Mouse (Mus musculus): ENCODE results near the gene Kctd7. TPM values are rescaled to one million over a fixed set of nuclear protein-coding genes. Genes with fewer than 3 reads are reported as not detected.

Kctd7 gene
- 8.3 TPM for polyA plus RNA-seq (2015; fragmentation: Illumina TruSeq; extraction: RNeasy Lipid Tissue Mini Kit (QIAGEN cat#74804); ENCODE audit: low read depth, low replicate concordance)

DNA sequence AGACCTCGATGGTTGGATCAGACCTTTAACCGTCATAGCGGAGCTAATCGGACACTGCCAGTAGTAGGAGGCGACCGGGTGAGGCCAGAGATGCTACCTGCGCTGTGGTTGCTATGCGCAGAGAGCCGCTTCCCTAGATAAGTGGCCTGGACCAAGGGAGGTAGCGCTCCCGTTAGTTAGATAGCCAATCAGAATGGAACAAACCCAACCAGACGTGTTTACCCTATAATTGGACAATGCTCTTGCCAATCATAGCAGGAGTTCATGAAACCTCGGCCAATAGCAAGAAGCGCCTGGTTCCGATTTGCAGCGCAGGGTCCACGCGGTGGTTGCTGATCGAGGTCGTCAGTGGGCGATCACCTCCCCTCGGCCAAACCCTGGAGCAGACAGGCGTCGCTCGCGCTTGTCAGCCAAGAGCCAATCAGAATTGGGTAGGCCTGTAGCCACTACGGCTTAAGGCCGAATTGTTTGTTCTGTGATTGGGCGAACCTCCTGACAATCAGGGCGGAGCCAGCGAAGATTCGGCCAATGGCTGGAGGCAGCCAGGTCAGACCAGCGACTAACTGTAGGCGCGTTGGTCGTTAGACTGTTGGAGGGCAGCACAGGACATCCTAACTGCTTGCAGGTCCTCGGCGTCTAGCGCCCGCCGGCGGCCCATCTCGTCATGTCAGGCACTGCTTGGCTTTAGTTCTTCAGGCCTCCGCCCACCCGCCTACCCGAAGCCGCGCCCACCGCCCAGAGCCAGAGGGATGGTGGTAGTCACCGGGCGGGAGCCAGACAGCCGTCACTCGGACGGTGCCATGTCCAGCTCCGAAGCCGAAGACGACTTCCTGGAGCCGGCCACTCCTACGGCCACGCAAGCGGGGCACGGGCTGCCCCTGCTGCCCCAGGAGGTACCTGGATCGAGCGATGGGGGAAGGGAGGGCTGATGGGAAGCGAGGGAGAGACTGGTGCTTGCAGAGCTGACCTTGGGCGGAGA lies at the start of gene Kctd7:
Gene Kctd7, plus strand, starts transcription at position 528 of the 979 bp plus-strand sequence.

DNA sequence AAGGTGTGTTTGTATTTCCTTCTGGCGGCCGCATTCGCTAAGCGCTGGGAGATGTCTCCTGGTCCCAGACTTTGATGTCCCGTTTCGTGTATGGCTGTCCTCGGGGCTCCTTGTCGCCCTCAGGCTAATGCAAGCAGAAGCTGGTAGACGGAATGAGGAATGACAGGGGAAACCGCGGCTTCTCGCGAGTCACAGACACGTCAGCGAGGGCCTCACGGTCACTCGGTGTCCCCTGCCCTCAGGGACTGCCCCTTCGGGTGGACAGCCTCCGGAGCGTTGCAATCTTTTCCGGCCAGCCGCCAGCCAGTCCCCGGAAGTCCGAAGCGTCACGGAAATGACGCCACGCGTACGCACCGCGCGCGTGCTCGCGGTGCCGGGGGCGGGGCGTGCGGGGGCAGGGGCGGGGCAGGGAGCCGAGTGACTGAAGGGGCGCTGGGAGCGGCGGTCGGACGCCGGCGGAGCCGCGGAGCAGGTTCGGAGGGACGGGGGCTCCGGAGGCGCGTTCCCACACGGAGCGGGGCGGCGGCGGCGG lies 26.8 kb downstream of the Kctd7 start, which contains the start of gene Rabgef1:
Gene Rabgef1, plus strand, starts transcription at position 376 of the 532 bp plus-strand sequence.

Other genes starting within 250 kb of the Kctd7 start
- 7.1 TPM for gene Zbed5, start 249.1 kb upstream of the Kctd7 start, polyA plus RNA-seq (2015; fragmentation: Illumina TruSeq; extraction: RNeasy Lipid Tissue Mini Kit (QIAGEN cat#74804); ENCODE audit: low read depth, low replicate concordance)
- 22.4 TPM for gene Phkg1, start 246.3 kb upstream of the Kctd7 start, polyA plus RNA-seq (2015; fragmentation: Illumina TruSeq; extraction: RNeasy Lipid Tissue Mini Kit (QIAGEN cat#74804); ENCODE audit: low read depth, low replicate concordance)
- 1.6 TPM for gene Nupr1l, start 236.3 kb upstream of the Kctd7 start, polyA plus RNA-seq (2015; fragmentation: Illumina TruSeq; extraction: RNeasy Lipid Tissue Mini Kit (QIAGEN cat#74804); ENCODE audit: low read depth, low replicate concordance)
- gene Vkorc1l1, start 202.9 kb upstream of the Kctd7 start, polyA plus RNA-seq (2015; fragmentation: Illumina TruSeq; extraction: RNeasy Lipid Tissue Mini Kit (QIAGEN cat#74804); ENCODE audit: low read depth, low replicate concordance), result 47.3 TPM
- gene Gusb, start 141.8 kb upstream of the Kctd7 start, polyA plus RNA-seq (2015; fragmentation: Illumina TruSeq; extraction: RNeasy Lipid Tissue Mini Kit (QIAGEN cat#74804); ENCODE audit: low read depth, low replicate concordance), result 19.3 TPM
- gene Asl, start 115.6 kb upstream of the Kctd7 start, polyA plus RNA-seq (2015; fragmentation: Illumina TruSeq; extraction: RNeasy Lipid Tissue Mini Kit (QIAGEN cat#74804); ENCODE audit: low read depth, low replicate concordance), result 20.2 TPM
- 56.4 TPM for gene Crcp, start 115.6 kb upstream of the Kctd7 start, polyA plus RNA-seq (2015; fragmentation: Illumina TruSeq; extraction: RNeasy Lipid Tissue Mini Kit (QIAGEN cat#74804); ENCODE audit: low read depth, low replicate concordance)
- 40.9 TPM for gene Tpst1, start 71.5 kb upstream of the Kctd7 start, polyA plus RNA-seq (2015; fragmentation: Illumina TruSeq; extraction: RNeasy Lipid Tissue Mini Kit (QIAGEN cat#74804); ENCODE audit: low read depth, low replicate concordance)
- 48.7 TPM for gene Rabgef1, start 26.9 kb downstream of the Kctd7 start, polyA plus RNA-seq (2015; fragmentation: Illumina TruSeq; extraction: RNeasy Lipid Tissue Mini Kit (QIAGEN cat#74804); ENCODE audit: low read depth, low replicate concordance)
- 29.4 TPM for gene Tmem248, start 72.2 kb downstream of the Kctd7 start, polyA plus RNA-seq (2015; fragmentation: Illumina TruSeq; extraction: RNeasy Lipid Tissue Mini Kit (QIAGEN cat#74804); ENCODE audit: low read depth, low replicate concordance)
- gene Sbds, start 110.7 kb downstream of the Kctd7 start, polyA plus RNA-seq (2015; fragmentation: Illumina TruSeq; extraction: RNeasy Lipid Tissue Mini Kit (QIAGEN cat#74804); ENCODE audit: low read depth, low replicate concordance), result 110 TPM
- 9.8 TPM for gene Tyw1, start 110.8 kb downstream of the Kctd7 start, polyA plus RNA-seq (2015; fragmentation: Illumina TruSeq; extraction: RNeasy Lipid Tissue Mini Kit (QIAGEN cat#74804); ENCODE audit: low read depth, low replicate concordance)
- gene Caln1, start 224.6 kb downstream of the Kctd7 start, polyA plus RNA-seq (2015; fragmentation: Illumina TruSeq; extraction: RNeasy Lipid Tissue Mini Kit (QIAGEN cat#74804); ENCODE audit: low read depth, low replicate concordance), result 70.8 TPM
- 2.1 TPM for gene A330070K13Rik, start 239.8 kb downstream of the Kctd7 start, polyA plus RNA-seq (2015; fragmentation: Illumina TruSeq; extraction: RNeasy Lipid Tissue Mini Kit (QIAGEN cat#74804); ENCODE audit: low read depth, low replicate concordance)

Measured in brain, adult 10 weeks (tissue).